Mouse (Mus musculus): ENCODE data around the gene Cfap97d2.

DNA sequence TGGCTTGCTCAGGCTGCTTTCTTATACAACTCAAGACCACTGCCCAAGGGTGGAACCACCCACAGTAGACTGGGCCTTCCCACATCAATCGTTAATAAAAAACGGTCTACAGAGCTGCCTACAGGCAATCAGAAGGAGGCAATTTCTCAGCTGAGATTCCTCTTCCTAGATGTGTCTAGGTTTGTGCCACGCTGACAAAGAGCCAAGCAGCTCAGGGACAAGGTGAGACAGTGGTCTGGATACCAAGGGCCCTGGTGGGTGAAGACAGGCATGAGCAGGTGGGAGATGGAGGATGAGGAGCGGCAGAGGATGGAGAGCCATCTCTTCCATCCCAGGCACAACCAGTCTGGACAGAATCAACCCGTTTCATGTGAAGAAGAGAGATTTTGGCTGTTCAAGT is 2.8 kb downstream of the Cfap97d2 start:
- TF ChIP-seq CTCF (IDR thresholded peaks at IDR 0.05; ENCODE audit: extremely low read depth, insufficient read depth, low read length), result no peak
- TF ChIP-seq POLR2A (IDR thresholded peaks at IDR 0.05; ENCODE audit: extremely low read depth, insufficient read depth, low read length), result no peak
